Mouse (Mus musculus) gastrocnemius, adult 8-10 months (tissue): Measurements from ENCODE around the gene Cmtm4. TPM values are rescaled to one million over a fixed set of nuclear protein-coding genes. Genes with fewer than 3 reads are reported as not detected.

Source experiments
- DNase-seq, 2 experiments: peaks; one replicate each; pipeline ENCODE4 v3.0.0; 2022; ENCODE audit warnings: low spot score in 2 of 2
- total RNA-seq, 4 experiments: library from RNA; stranded (reverse); gene quantifications; 2 replicates each; pipeline ENCODE4 v1.2.4; 2022

Gene Cmtm4
- total RNA-seq, 4 experiments from 2014 or later = 4.0 to 4.9 (median 4.7) TPM

GRCm38 (mm10) chr8:104411972-104412371 is 16.4 kb upstream of the Cmtm4 start:
- DNase-seq = no peak

DNA sequence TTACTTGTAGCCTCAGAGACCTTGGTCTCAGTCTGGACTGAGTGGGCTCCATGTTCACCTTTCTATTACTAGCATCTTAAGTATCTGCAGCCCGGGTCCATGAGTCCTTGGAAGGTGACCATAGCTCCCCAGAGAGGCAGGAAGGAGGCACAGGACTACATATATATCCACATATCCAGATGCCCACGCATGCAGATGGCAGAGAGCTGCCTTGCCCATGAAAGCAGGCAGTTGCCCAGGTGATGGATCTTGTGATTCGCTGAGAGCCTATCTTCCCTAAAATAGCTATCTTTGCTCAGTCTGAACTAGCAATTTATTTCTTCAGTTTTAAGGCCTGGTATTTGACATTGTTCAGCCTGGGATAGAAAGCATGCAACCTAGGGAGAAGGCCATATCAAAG is 15.9 kb upstream of the Cmtm4 start:
- no peak for DNase-seq

DNA sequence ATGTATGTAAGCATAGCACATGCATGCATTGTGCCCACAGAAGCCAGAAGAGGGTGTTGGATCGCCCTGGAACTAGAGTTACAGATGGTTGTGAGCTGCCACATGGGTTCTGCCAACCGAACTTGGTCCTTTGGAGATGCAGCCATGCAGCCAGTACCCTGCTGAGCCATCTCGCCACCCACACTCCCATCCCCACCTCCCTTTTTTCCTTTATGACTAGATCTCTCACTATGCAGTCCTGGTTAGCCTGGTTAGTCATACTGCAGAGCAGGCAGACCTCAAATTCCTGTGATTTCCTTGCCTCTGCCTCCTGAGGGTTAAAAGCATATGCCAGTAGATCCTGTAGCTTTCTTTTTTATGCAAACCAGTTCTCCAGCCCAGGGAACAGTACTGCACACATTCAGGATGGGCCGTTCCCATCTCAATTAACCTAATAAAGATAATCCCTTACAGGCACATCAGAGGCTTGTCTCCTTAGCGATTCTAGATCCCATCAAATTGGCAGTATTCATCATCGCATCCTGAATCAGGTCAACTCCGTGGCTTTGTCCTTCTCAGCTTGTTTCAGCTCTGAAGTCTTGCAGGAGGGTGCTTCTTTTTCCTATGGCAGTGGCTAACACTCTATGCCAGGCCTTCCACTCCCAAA is 15.1 kb upstream of the Cmtm4 start:
- DNase-seq = no peak

- DNase-seq = peak in 1 of 2 experiments; percentile 16
Observed at GRCm38 (mm10) chr8:104408328-104409110, 12.9 kb upstream of the Cmtm4 start.

GRCm38 (mm10) chr8:104406340-104407128 is 10.9 kb upstream of the Cmtm4 start:
- no peak for DNase-seq

DNA sequence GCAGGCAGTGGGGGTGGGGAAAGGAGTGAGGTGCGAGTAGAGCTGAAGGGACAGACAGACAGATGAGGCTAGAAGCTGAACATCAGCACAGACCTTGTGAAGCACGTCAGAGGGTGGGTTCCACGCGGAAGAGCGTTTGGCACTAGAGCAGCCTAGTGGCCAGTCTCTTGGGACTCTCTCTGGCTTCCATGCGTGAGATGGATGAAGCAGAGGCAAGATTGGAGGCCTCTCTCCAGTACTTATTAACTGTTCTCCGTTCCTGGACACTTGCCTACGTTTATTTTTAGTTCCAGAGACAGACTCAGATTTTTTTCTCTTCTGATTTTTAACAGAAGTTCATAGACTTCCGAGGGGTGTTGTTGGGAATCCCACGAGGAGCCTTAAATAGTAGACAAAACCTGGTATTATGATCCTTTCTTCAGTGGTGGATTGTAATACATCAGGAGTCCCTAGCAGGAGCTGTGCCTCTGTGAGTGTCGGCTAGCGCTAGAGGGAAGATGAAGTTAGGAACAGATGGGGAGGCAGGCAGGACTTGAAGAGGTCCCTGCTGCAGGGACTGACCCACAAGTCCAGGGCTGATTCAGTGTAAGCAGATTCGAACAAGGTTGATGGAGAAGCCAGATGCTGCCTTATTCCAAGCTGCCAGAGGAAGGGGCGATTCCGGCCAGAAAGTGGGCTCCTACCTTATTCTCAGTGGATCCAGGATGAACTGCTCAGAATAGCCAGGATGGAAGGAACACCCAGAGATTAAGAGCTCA is 10.0 kb upstream of the Cmtm4 start:
- DNase-seq = peak in 1 of 2 experiments; percentile 34

GRCm38 (mm10) chr8:104403596-104403995 is 8.0 kb upstream of the Cmtm4 start:
- no peak for DNase-seq

- DNase-seq = peak in 1 of 2 experiments; percentile 33
Observed at GRCm38 (mm10) chr8:104394801-104395702, 555 bp downstream of the Cmtm4 start.

GRCm38 (mm10) chr8:104393767-104394166 is 1.8 kb downstream of the Cmtm4 start:
- DNase-seq = no peak

DNA sequence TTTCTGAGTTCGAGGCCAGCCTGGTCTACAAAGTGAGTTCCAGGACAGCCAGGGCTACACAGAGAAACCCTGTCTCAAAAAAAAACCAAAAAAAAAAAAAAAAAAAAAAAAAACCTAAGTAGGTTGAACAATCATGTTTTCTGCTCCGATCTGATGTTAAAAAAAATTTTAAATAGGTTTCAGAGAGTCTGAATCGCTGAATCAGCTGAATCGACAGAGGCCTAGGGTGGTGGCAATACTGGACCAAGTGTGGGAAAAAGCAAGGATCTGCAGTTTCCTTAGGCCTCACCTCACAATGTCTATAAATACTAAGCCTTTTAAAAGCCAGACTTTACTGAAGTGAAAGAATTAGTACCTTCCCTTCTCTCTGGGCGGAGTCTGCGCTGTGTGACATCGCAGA is 2.5 kb downstream of the Cmtm4 start:
- DNase-seq = no peak

DNA sequence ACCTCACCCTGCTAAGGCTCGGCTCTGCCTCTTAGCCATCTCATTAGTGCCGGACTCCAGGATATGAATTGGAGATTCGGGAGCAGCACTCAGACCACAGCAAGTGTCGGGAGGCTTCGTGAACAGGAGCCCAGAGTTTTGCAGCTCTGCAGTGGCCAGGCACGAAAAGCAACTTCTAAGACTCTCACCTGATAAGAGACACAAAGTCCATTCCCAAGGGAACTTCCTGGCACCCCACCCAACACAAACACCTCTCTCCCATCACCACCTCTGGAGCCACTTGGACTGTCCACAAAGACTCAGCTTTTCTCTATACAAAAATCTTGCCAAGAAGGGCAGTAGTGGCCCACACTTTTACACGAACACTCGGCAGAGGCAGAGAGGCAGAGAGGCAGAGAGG is 5.4 kb downstream of the Cmtm4 start:
- no peak for DNase-seq

- peak in 1 of 2 experiments; percentile 24 for DNase-seq
Observed at GRCm38 (mm10) chr8:104387980-104388379, 7.6 kb downstream of the Cmtm4 start.

DNA sequence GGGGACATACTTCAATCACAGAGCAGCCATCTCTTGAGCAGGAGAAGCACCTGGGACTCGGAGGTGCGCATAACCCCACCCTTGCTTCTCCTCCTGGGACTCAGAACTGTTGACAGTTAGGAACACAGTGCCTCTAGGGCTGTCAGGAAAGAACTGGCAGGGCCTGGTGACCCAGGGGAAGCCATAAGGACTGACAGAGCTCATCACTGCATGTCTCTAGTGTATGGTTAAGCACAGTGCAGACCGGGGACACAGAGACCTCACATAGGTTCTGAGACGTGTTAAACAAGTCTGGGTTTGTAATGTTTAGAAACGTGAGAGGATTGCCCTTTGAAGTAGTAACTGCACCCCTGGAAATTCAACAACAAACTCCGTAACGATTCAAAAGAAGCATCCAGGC is 8.1 kb downstream of the Cmtm4 start:
- no peak for DNase-seq

GRCm38 (mm10) chr8:104386693-104387092 is 8.9 kb downstream of the Cmtm4 start:
- no peak for DNase-seq

GRCm38 (mm10) chr8:104383977-104384376 is 11.6 kb downstream of the Cmtm4 start:
- DNase-seq = no peak

DNA sequence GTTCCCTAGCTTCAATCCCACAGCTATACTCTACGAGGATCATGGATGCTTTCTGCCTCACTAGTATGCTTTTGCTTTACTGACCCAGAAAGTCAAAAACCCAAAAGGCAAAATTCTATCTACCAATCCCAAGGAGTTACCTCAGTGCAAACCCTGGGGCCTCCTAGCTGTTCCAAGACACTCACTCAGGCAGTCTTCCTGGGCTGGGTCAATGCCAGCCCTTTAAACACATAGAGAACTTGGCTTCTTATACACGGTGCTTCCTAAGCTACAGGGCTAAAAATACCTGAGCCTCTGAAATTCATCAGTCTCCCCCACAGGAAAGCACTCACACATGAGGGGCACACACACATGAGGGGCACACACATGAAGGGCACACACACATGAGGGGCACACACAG is 12.3 kb downstream of the Cmtm4 start:
- peak in 1 of 2 experiments; percentile 35 for DNase-seq

DNA sequence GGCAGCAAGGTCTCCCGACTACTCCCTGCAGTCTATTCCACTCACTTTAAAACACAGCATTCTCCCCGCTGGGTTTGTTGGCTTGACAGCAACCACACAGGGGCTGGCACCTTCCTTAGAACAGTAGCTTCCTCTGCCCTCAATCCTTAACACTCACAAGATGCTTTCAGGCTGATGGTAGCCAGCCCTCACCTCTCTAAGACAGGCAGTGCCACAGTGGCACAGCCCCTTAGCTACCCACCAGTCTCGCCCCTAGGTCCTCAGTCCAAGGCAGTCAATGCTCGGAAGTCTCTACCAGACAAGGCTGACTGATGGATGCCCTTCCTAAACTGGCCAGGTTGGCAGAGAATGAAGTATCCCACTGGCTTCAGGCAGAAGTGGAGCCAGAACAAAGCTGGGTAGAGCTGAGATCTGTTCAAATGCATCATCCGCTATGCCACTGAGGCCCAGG is 14.6 kb downstream of the Cmtm4 start:
- DNase-seq = no peak

DNA sequence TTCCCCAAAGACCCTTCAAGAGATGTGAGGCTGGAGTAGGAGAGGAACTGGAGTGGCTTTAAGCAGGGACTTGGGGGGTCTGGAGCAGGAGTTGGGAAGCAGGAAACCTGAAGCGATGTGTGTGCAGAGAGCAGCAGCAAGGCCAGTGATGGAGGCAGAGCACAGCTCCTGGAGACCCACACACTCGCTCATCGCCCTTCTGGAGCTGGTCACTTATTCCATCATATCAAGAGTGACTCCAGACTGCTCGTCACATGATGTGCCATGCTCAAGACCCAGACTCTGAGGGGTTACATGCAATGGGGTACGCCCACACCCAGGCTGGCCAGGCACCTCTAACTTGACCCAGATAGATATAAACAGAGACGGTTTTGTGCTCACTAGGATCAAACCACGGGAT is 15.3 kb downstream of the Cmtm4 start:
- DNase-seq = no peak

- DNase-seq = no peak
Observed at GRCm38 (mm10) chr8:104379301-104379836, 16.2 kb downstream of the Cmtm4 start.

- DNase-seq = no peak
Observed at GRCm38 (mm10) chr8:104376669-104377068, 18.9 kb downstream of the Cmtm4 start.
